Mouse (Mus musculus) CH12.LX (cell line): Measurements from ENCODE around the gene Plcb1. TPM values are rescaled to one million over a fixed set of nuclear protein-coding genes. Genes with fewer than 3 reads are reported as not detected.

Source experiments
- DNase-seq: peaks from one replicate; pipeline ENCODE4 v3.0.0-alpha.2; 2013; ENCODE audit errors: extremely low read depth
- H3K27ac ChIP-seq: 2 replicates; pipeline ENCODE4 v1.5.1; 2012; ENCODE audit warnings: low read depth, mild to moderate bottlenecking, control low read depth, moderate library complexity; ENCODE audit not compliant: insufficient read depth
- H3K27me3 ChIP-seq: replicated peaks from 2 replicates; pipeline ENCODE3; 2012; ENCODE audit warnings: inconsistent platforms
- H3K36me3 ChIP-seq, 2 experiments: replicated peaks in 1 of 2; 2 replicates each; pipeline versions ENCODE3 to v1.6.1; 2012; ENCODE audit warnings: inconsistent platforms in 1 of 2, low read length in 1 of 2, mild to moderate bottlenecking in 1 of 2, mixed read lengths in 1 of 2, moderate library complexity in 1 of 2; ENCODE audit not compliant: control insufficient read depth in 1 of 2, insufficient read depth in 1 of 2
- H3K4me1 ChIP-seq, 2 experiments: 2 replicates each; pipeline ENCODE4 v1.6.1; 2012; ENCODE audit warnings: inconsistent platforms in 1 of 2, moderate library complexity in 1 of 2; ENCODE audit not compliant: insufficient read depth in 2 of 2, control insufficient read depth in 1 of 2
- H3K4me2 ChIP-seq: 2 replicates; pipeline ENCODE4 v1.6.1; 2012; ENCODE audit warnings: low read depth, mild to moderate bottlenecking, control low read depth; ENCODE audit not compliant: poor library complexity, insufficient read depth, severe bottlenecking
- H3K4me3 ChIP-seq, 3 experiments: fragments of 150-350 bp in 1 of 3; sonication (generic) in 1 of 3; replicated peaks in 1 of 3; 2 replicates each; pipeline versions ENCODE3 to v1.5.1; 2011 to 2012; ENCODE audit warnings: low read depth in 2 of 3, low read length in 2 of 3, mild to moderate bottlenecking in 2 of 3, moderate library complexity in 2 of 3, control low read depth in 1 of 3, improper control_type of control experiment in 1 of 3, inconsistent platforms in 1 of 3, mixed read lengths in 1 of 3; ENCODE audit not compliant: poor library complexity in 1 of 3
- H3K79me2 ChIP-seq: replicated peaks from 2 replicates; pipeline ENCODE4 v1.6.1; 2012; ENCODE audit warnings: mild to moderate bottlenecking, moderate library complexity; ENCODE audit not compliant: control insufficient read depth, poor library complexity, insufficient read depth, severe bottlenecking; ENCODE audit errors: extremely low read depth
- H3K9ac ChIP-seq: 2 replicates; pipeline ENCODE4 v1.6.1; 2012; ENCODE audit warnings: low read depth, mild to moderate bottlenecking, control low read depth, moderate library complexity; ENCODE audit not compliant: insufficient read depth
- H3K9me3 ChIP-seq: replicated peaks from 2 replicates; pipeline ENCODE3; 2012; ENCODE audit warnings: low read length, inconsistent platforms, mixed read lengths
- BHLHE40 ChIP-seq: IDR thresholded peaks from 2 replicates; pipeline ENCODE4 v1.6.1; 2011; ENCODE audit warnings: mild to moderate bottlenecking, low read depth, low read length, improper control_type of control experiment
- CTCF ChIP-seq, 2 experiments: IDR thresholded peaks in 1 of 2; conservative IDR thresholded peaks in 1 of 2; 2 replicates each; pipeline ENCODE4 v1.5.1; 2011 to 2012; ENCODE audit warnings: low read depth in 2 of 2, low read length in 2 of 2, improper control_type of control experiment in 1 of 2, inconsistent platforms in 1 of 2, mild to moderate bottlenecking in 1 of 2, moderate library complexity in 1 of 2
- E2F4 ChIP-seq: IDR thresholded peaks from 2 replicates; pipeline ENCODE4 v1.6.1; 2011; ENCODE audit warnings: low read depth, low read length, improper control_type of control experiment; ENCODE audit not compliant: insufficient replicate concordance
- ELF1 ChIP-seq: IDR thresholded peaks from 2 replicates; pipeline ENCODE4 v1.6.1; 2014; ENCODE audit warnings: low read depth, mild to moderate bottlenecking, inconsistent platforms, low read length, improper control_type of control experiment
- ETS1 ChIP-seq: conservative IDR thresholded peaks from 2 replicates; pipeline ENCODE4 v1.6.1; 2012; ENCODE audit warnings: low read depth, mild to moderate bottlenecking, inconsistent platforms, low read length, improper control_type of control experiment, moderate library complexity
- HCFC1 ChIP-seq: IDR thresholded peaks from 2 replicates; pipeline ENCODE4 v1.6.1; 2012; ENCODE audit warnings: low read depth, mild to moderate bottlenecking, inconsistent platforms, low read length, improper control_type of control experiment
- JUN ChIP-seq: IDR thresholded peaks from 2 replicates; pipeline ENCODE4 v1.6.1; 2011; ENCODE audit warnings: low read depth, mild to moderate bottlenecking, low read length, improper control_type of control experiment, moderate library complexity; ENCODE audit not compliant: insufficient read depth
- KAT2A ChIP-seq: IDR thresholded peaks from 2 replicates; pipeline ENCODE4 v1.6.1; 2012; ENCODE audit warnings: low read length, improper control_type of control experiment, inconsistent platforms; ENCODE audit not compliant: insufficient replicate concordance
- MAFK ChIP-seq: IDR thresholded peaks from 2 replicates; pipeline ENCODE4 v1.6.1; 2011; ENCODE audit warnings: low read length, improper control_type of control experiment; ENCODE audit not compliant: insufficient replicate concordance
- MAX ChIP-seq: IDR thresholded peaks from 2 replicates; pipeline ENCODE4 v1.6.1; 2011; ENCODE audit warnings: low read length, improper control_type of control experiment
- MAZ ChIP-seq: IDR thresholded peaks from 2 replicates; pipeline ENCODE4 v1.6.1; 2012; ENCODE audit warnings: low read depth, mild to moderate bottlenecking, inconsistent platforms, low read length, improper control_type of control experiment, moderate library complexity
- MXI1 ChIP-seq: IDR thresholded peaks from 2 replicates; pipeline ENCODE4 v1.6.1; 2011; ENCODE audit warnings: mild to moderate bottlenecking, low read depth, low read length, improper control_type of control experiment
- MYC ChIP-seq: IDR thresholded peaks from 2 replicates; pipeline ENCODE4 v1.6.1; 2011; ENCODE audit warnings: low read depth, mild to moderate bottlenecking, improper control_type of control experiment, low read length
- NELFE ChIP-seq: IDR thresholded peaks from 2 replicates; pipeline ENCODE4 v1.6.1; 2011; ENCODE audit warnings: low read depth, low read length, improper control_type of control experiment
- PAX5 ChIP-seq: IDR thresholded peaks from 2 replicates; pipeline ENCODE4 v1.6.1; 2012; ENCODE audit warnings: low read length, inconsistent platforms, mixed read lengths
- POLR2A ChIP-seq: IDR thresholded peaks from 2 replicates; pipeline ENCODE4 v1.6.1; 2011; ENCODE audit warnings: low read depth, mild to moderate bottlenecking, improper control_type of control experiment, low read length
- POLR2AphosphoS2 ChIP-seq: IDR thresholded peaks from 2 replicates; pipeline ENCODE4 v1.6.1; 2011; ENCODE audit warnings: low read depth, low read length, improper control_type of control experiment
- TBP ChIP-seq: conservative IDR thresholded peaks from 2 replicates; pipeline ENCODE4 v1.6.1; 2011; ENCODE audit warnings: low read depth, low read length, improper control_type of control experiment
- UBTF ChIP-seq: IDR thresholded peaks from 2 replicates; pipeline ENCODE4 v1.6.1; 2012; ENCODE audit warnings: low read depth, mild to moderate bottlenecking, inconsistent platforms, low read length, improper control_type of control experiment, moderate library complexity
- USF1 ChIP-seq: IDR thresholded peaks from 2 replicates; pipeline ENCODE4 v1.6.1; 2014; ENCODE audit warnings: low read depth, mild to moderate bottlenecking, inconsistent platforms, low read length, improper control_type of control experiment
- ZC3H11A ChIP-seq: IDR thresholded peaks from 2 replicates; pipeline ENCODE4 v1.6.1; 2012; ENCODE audit warnings: low read depth, mild to moderate bottlenecking, inconsistent platforms, low read length, improper control_type of control experiment
- ZNF384 ChIP-seq: IDR thresholded peaks from 2 replicates; pipeline ENCODE4 v1.6.1; 2012; ENCODE audit warnings: low read depth, low read length, improper control_type of control experiment, inconsistent platforms
- dilution Hi-C: fragments of 300-500 bp; cut with MboI; formaldehyde crosslinking; loops from 2 replicates; pipeline ENCODE4 v1.14.3; 2020; ENCODE audit warnings: low sequenced_read_pairs; ENCODE audit not compliant: extremely low pct_unique_long_range_greater_than_20kb, extremely low pct_ligation_motif_present
- in situ Hi-C: fragments of 300-500 bp; cut with MboI; formaldehyde crosslinking; loops from 3 replicates; pipeline ENCODE4 v1.14.3; 2019; ENCODE audit warnings: low sequenced_read_pairs, low pct_ligation_motif_present, low pct_unique_long_range_greater_than_20kb, mixed read lengths
- polyA plus RNA-seq: library from polyadenylated mRNA; unstranded; fragments of >175 nt; gene quantifications from 2 replicates; pipeline ENCODE4 v1.2.1, GENCODE M21; 2012; ENCODE audit warnings: low read depth; ENCODE audit not compliant: insufficient read length
- total RNA-seq, 2 experiments: library from RNA; depleted of rRNA; stranded (reverse); fragments of 300-350 nt in 1 of 2; fragments of >200 nt in 1 of 2; gene quantifications; 2 replicates each; pipeline ENCODE4 v1.2.3; 2012 to 2014

The Plcb1 gene
- total and polyA plus RNA-seq, 3 experiments: not detected

GRCm38 (mm10) chr2:134779826-134780225 lies 6.0 kb upstream of the Plcb1 start:
- H3K79me2 ChIP-seq: no peaks in the 10 kb centered on the region
- DNase-seq: no peak
- TF ChIP-seq POLR2A: no peak
- TF ChIP-seq ELF1: no peak
- TF ChIP-seq JUN: no peak
- no peak for TF ChIP-seq ZNF384
- no peak for TF ChIP-seq USF1
- TF ChIP-seq MXI1: no peak
- TF ChIP-seq BHLHE40: no peak
- no peak for TF ChIP-seq POLR2AphosphoS2
- TF ChIP-seq UBTF: no peak
- no peak for TF ChIP-seq ZC3H11A
- no peak for TF ChIP-seq E2F4
- TF ChIP-seq ETS1: no peak
- TF ChIP-seq CTCF (conservative IDR thresholded peaks at IDR 0.05 in 1 of 2, IDR thresholded peaks at IDR 0.05 in 1 of 2; ENCODE audit: low read depth in 2 of 2, low read length in 2 of 2): no peak
- no peak for TF ChIP-seq KAT2A
- no peak for TF ChIP-seq MAZ
- TF ChIP-seq, all 38 proteins: peak for 0
- in situ Hi-C loops (no loop called here), dilution Hi-C loops (no loop called here)
- Histone ChIP-seq H3K36me3 (no peaks in the 10 kb centered on the region), H3K4me2 (no peak overlapping the region), H3K27me3 (no peaks in the 10 kb centered on the region), H3K9ac (no peak overlapping the region), H3K4me1 (no peaks in the 10 kb centered on the region), H3K9me3 (peaks cover 26% of the 10 kb centered on the region), H3K4me3 (no peak overlapping the region), H3K27ac (no peak overlapping the region)

- H3K9ac ChIP-seq: no peak overlapping the region
- DNase-seq: no peak
- peaks cover 29% of the 10 kb centered on the region for H3K9me3 ChIP-seq
- no peak overlapping the region for H3K4me3 ChIP-seq
- H3K4me2 ChIP-seq: no peak overlapping the region
- no peaks in the 10 kb centered on the region for H3K4me1 ChIP-seq
- TF ChIP-seq PAX5 (no peak), POLR2A (no peak), MYC (no peak), TBP (no peak), POLR2AphosphoS2 (no peak), HCFC1 (no peak), MAX (no peak), MAFK (no peak), NELFE (no peak), ELF1 (no peak), CTCF (conservative IDR thresholded peaks at IDR 0.05 in 1 of 2, IDR thresholded peaks at IDR 0.05 in 1 of 2; ENCODE audit: low read depth in 2 of 2, low read length in 2 of 2) (no peak), MXI1 (no peak)
- H3K27me3 ChIP-seq: no peaks in the 10 kb centered on the region
- no peaks in the 10 kb centered on the region for H3K36me3 ChIP-seq
- dilution Hi-C loops (no loop called here), in situ Hi-C loops (no loop called here)
- no peak overlapping the region for H3K27ac ChIP-seq
- no peaks in the 10 kb centered on the region for H3K79me2 ChIP-seq
Observed at GRCm38 (mm10) chr2:134780316-134780715, 5.6 kb upstream of the Plcb1 start.
